Mouse (Mus musculus): ENCODE measurements at regions not wholly inside any gene's neighbourhood (a gene's known extent, or its start where the extent isn't known, plus 50 kb on each side); places are given as distances from the start of the nearest gene placed in this dataset.

DNA sequence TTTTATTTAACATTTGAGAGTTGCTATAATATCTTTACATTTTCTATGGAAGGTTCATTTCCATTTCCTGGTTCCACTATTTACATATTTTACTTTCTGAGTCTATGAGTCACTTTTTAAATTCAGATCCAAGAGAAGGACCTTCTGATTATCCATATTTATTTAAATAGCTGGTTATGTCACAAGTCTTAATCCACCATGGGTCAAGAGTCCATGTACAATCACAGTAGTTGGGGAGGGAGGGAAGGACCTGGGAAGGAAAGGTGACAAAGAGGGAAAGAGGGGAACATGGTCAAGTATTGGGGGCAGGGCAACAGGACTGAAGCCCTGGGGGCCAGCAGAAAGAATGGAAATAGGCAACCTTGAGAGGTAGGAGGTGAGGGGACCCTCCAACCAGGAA is 518.9 kb upstream of the Ccdc54 start:
- TF ChIP-seq EP300 (IDR thresholded peaks at IDR 0.05) (no peak), CTCF (IDR thresholded peaks at IDR 0.05) (no peak)
